Mouse (Mus musculus) ES-E14 (cell line): ENCODE results near the gene Flii. TPM values are rescaled to one million over a fixed set of nuclear protein-coding genes. Genes with fewer than 3 reads are reported as not detected.
A peak's percentile ranks its signal among the peaks of the same experiment; 100 is the strongest.

ENCODE experiments used
- DNase-seq: peaks from one replicate; pipeline ENCODE4 v3.0.0-alpha.2; 2013; ENCODE audit warnings: low read depth, low spot score
- H3K27ac ChIP-seq: 2 replicates; pipeline ENCODE4 v1.5.1; 2012; ENCODE audit warnings: low read depth, mild to moderate bottlenecking, low read length, moderate library complexity, mixed read lengths; ENCODE audit not compliant: poor library complexity, insufficient read depth, severe bottlenecking
- H3K36me3 ChIP-seq: 2 replicates; pipeline ENCODE4 v1.6.1; 2012; ENCODE audit warnings: mild to moderate bottlenecking, low read length, moderate library complexity, mixed read lengths; ENCODE audit not compliant: control insufficient read depth, poor library complexity, insufficient read depth, severe bottlenecking
- H3K4me1 ChIP-seq, 2 experiments: fragments of 150-350 bp in 1 of 2; sonication (generic) in 1 of 2; 2 replicates each; pipeline ENCODE4 v1.6.1; 2012; ENCODE audit warnings: low read length in 2 of 2, mild to moderate bottlenecking in 1 of 2, mixed read lengths in 1 of 2; ENCODE audit not compliant: control insufficient read depth in 2 of 2, insufficient read depth in 2 of 2, poor library complexity in 1 of 2
- H3K4me3 ChIP-seq, 2 experiments: fragments of 150-350 bp in 1 of 2; sonication (generic) in 1 of 2; 2 replicates each; pipeline ENCODE4 v1.5.1; 2012; ENCODE audit warnings: low read length in 2 of 2, low read depth in 1 of 2, mild to moderate bottlenecking in 1 of 2, mixed read lengths in 1 of 2; ENCODE audit not compliant: insufficient read depth in 1 of 2, poor library complexity in 1 of 2, severe bottlenecking in 1 of 2
- H3K9ac ChIP-seq: 2 replicates; pipeline ENCODE4 v1.6.1; 2012; ENCODE audit warnings: low read depth, mild to moderate bottlenecking, low read length, mixed read lengths; ENCODE audit not compliant: poor library complexity, insufficient read depth, severe bottlenecking
- H3K9me3 ChIP-seq: fragments of 150-350 bp; sonication (generic); 2 replicates; pipeline ENCODE4 v1.6.1; 2012; ENCODE audit warnings: low read depth, mild to moderate bottlenecking, low read length; ENCODE audit not compliant: control insufficient read depth, insufficient read depth
- CHD2 ChIP-seq: IDR thresholded peaks from 2 replicates; pipeline ENCODE4 v1.6.1; 2014; ENCODE audit warnings: mild to moderate bottlenecking, low read depth, low read length, inconsistent platforms
- HCFC1 ChIP-seq: IDR thresholded peaks from 2 replicates; pipeline ENCODE4 v1.6.1; 2012; ENCODE audit warnings: low read length, inconsistent platforms, borderline replicate concordance; ENCODE audit not compliant: insufficient read depth
- MAFK ChIP-seq: IDR thresholded peaks from 2 replicates; pipeline ENCODE4 v1.6.1; 2014; ENCODE audit warnings: mild to moderate bottlenecking, low read depth, low read length, inconsistent platforms; ENCODE audit not compliant: insufficient read depth
- ZC3H11A ChIP-seq: IDR thresholded peaks from 2 replicates; pipeline ENCODE4 v1.6.1; 2012; ENCODE audit warnings: low read depth, mild to moderate bottlenecking, inconsistent platforms, low read length, borderline replicate concordance
- ZNF384 ChIP-seq: IDR thresholded peaks from 2 replicates; pipeline ENCODE4 v1.6.1; 2012; ENCODE audit warnings: low read depth, low read length, inconsistent platforms
- in situ Hi-C, 2 experiments: fragments of 600-800 bp; cut with MboI; formaldehyde crosslinking; loops; one replicate each; pipeline ENCODE4 v1.15.1; 2025; ENCODE audit warnings: low sequenced_read_pairs in 2 of 2, inconsistent platforms in 1 of 2; ENCODE audit not compliant: unreplicated experiment in 2 of 2
- total RNA-seq: library from RNA; depleted of rRNA; stranded (reverse); fragments of 300-350 nt; gene quantifications from 2 replicates; pipeline ENCODE4 v1.2.3, GENCODE M21; 2012; rRNA removed

Gene Flii
- 53.3 and 55.3 TPM in 2 replicates for total RNA-seq

- H3K27ac ChIP-seq, result peak within 1 kb of the TSS; percentile 35
Observed at GRCm38 (mm10) chr11:60726601-60727391, at the start of gene Flii. Flii (minus strand) TSS chr11:60727263.

GRCm38 (mm10) chr11:60776107-60776828 lies 49.2 kb upstream of the Flii start:
- TF ChIP-seq HCFC1 (no peak), ZNF384 (no peak), MAFK (no peak), ZC3H11A (no peak), CHD2 (no peak)
- H3K4me3 ChIP-seq, result peak overlapping the region; percentile 89 to 94
- peaks cover 21% of the 10 kb centered on the region for H3K36me3 ChIP-seq
- peaks cover 5 to 8% of the 10 kb centered on the region in 2 experiments; a peak in 3 of 4 replicates for H3K4me1 ChIP-seq
- in situ Hi-C loops, result no loop called here
- no peak for DNase-seq
- H3K27ac ChIP-seq, result no peak overlapping the region; the same call in 1 of the 2 replicates
- H3K9me3 ChIP-seq, result no peaks in the 10 kb centered on the region
- peak overlapping the region; percentile 94 for H3K9ac ChIP-seq

More at GRCm38 (mm10) chr11:60726601-60727391, at the start of gene Flii:
- TF ChIP-seq CHD2 (0 out of 2 replicates have a peak, but pooled peaks have one; percentile 52), ZC3H11A (no peak)
- Histone ChIP-seq H3K9me3 (no peaks in the 10 kb centered on the region), H3K36me3 (peaks cover 10% of the 10 kb centered on the region; the same call in 1 of the 2 replicates), H3K4me1 (peaks cover 3 to 18% of the 10 kb centered on the region in 2 experiments; a peak in 1 of 4 replicates), H3K9ac (peak within 1 kb of the TSS; percentile 86), H3K4me3 (peak within 1 kb of the TSS; percentile 80 to 92)
- in situ Hi-C loops, result no loop called here
- peak; percentile 44 for DNase-seq

- Histone ChIP-seq H3K9ac (0 out of 2 replicates have a peak overlapping the region, but pooled peaks have one; percentile 94), H3K9me3 (no peaks in the 10 kb centered on the region), H3K27ac (no peak overlapping the region), H3K4me1 (peaks cover 5% of the 10 kb centered on the region in 2 experiments; a peak in 3 of 4 replicates), H3K36me3 (peaks cover 18% of the 10 kb centered on the region), H3K4me3 (peak overlapping the region in 1 of 2 experiments; percentile 89; a peak in 3 of 4 replicates)
- DNase-seq, result no peak
- TF ChIP-seq ZNF384 (no peak), MAFK (no peak), HCFC1 (no peak), ZC3H11A (no peak), CHD2 (no peak)
- in situ Hi-C loops, result no loop called here
Observed at GRCm38 (mm10) chr11:60775578-60775977, 48.5 kb upstream of the Flii start.

- no peak for TF ChIP-seq ZNF384
- no peak for TF ChIP-seq MAFK
- no peak for TF ChIP-seq HCFC1
- TF ChIP-seq CHD2, result no peak
- no peak for TF ChIP-seq ZC3H11A
- no peaks in the 10 kb centered on the region for H3K9me3 ChIP-seq
- no peak for DNase-seq
- H3K27ac ChIP-seq, result no peak overlapping the region
- H3K36me3 ChIP-seq, result peaks cover 12% of the 10 kb centered on the region
- no peak overlapping the region for H3K9ac ChIP-seq
- H3K4me3 ChIP-seq, result no peak overlapping the region
- in situ Hi-C loops, result no loop called here
- peaks cover 5% of the 10 kb centered on the region in 2 experiments; a peak in 3 of 4 replicates for H3K4me1 ChIP-seq
Observed at GRCm38 (mm10) chr11:60774841-60775240, 47.8 kb upstream of the Flii start.
